Mouse (Mus musculus) hindbrain, embryonic 11.5 days (tissue): ENCODE data around the gene Akap9. TPM values are rescaled to one million over a fixed set of nuclear protein-coding genes. Genes with fewer than 3 reads are reported as not detected.
"Not testable (repeated sequence)": the region's sequence is repeated elsewhere in the genome, so short reads cannot be mapped to it uniquely, and the experiment has no call there.

Source experiments
- ATAC-seq: fragments of 200-750 bp; cut with Nextera tagmentation; 2 replicates; pipeline ENCODE4 v1.8.0; 2017; ENCODE audit warnings: mild to moderate bottlenecking, moderate TSS enrichment, moderate library complexity; ENCODE audit not compliant: low FRiP score
- DNase-seq: peaks from one replicate; pipeline ENCODE4 v3.0.0-alpha.2; 2015; ENCODE audit warnings: low spot score
- H3K27ac ChIP-seq: fragments of 300-500 bp; sonication (generic); 2 replicates; pipeline ENCODE4 v1.5.1; 2014; ENCODE audit warnings: mild to moderate bottlenecking, low read depth, low read length
- H3K27me3 ChIP-seq: fragments of 300-500 bp; sonication (generic); 2 replicates; pipeline ENCODE4 v1.6.1; 2014; ENCODE audit warnings: mild to moderate bottlenecking, low read length, moderate library complexity, mixed read lengths; ENCODE audit not compliant: control insufficient read depth, insufficient read depth
- H3K36me3 ChIP-seq: fragments of 300-500 bp; sonication (generic); 2 replicates; pipeline ENCODE4 v1.6.1; 2014; ENCODE audit warnings: mild to moderate bottlenecking, low read length, moderate library complexity, mixed read lengths; ENCODE audit not compliant: control insufficient read depth, insufficient read depth
- H3K4me1 ChIP-seq: fragments of 300-500 bp; sonication (generic); replicated peaks from 2 replicates; pipeline ENCODE4 v1.6.1; 2014; ENCODE audit warnings: low read length, mixed read lengths; ENCODE audit not compliant: control insufficient read depth, insufficient read depth
- H3K4me2 ChIP-seq: fragments of 300-500 bp; sonication (generic); replicated peaks from 2 replicates; pipeline ENCODE4 v1.6.1; 2014; ENCODE audit warnings: mild to moderate bottlenecking, low read depth, low read length
- H3K4me3 ChIP-seq: fragments of 300-500 bp; sonication (generic); 2 replicates; pipeline ENCODE4 v1.5.1; 2014; ENCODE audit warnings: low read depth, low read length
- H3K9ac ChIP-seq: fragments of 300-500 bp; sonication (generic); 2 replicates; pipeline ENCODE4 v1.6.1; 2014; ENCODE audit warnings: low read depth, low read length
- H3K9me3 ChIP-seq: fragments of 300-500 bp; sonication (generic); 2 replicates; pipeline ENCODE4 v1.6.1; 2016; ENCODE audit warnings: low read length; ENCODE audit not compliant: control insufficient read depth
- WGBS: fragments of 180-500 bp; shearing (Covaris S2); extraction: QIAGEN DNeasy Blood & Tissue Kit; methylation state at CpG from one replicate; pipeline ENCODE4 v1.1.7; 2014; 5-methylcytosine and 5-hydroxymethylcytosine counted together
- polyA plus RNA-seq: library from polyadenylated mRNA; unstranded; fragments of >200 nt; fragmentation: Nextera tagmentation; extraction: Ambion mirVana; gene quantifications from 2 replicates; pipeline ENCODE4 v1.2.1, GENCODE M21; 2014

Gene Akap9
- polyA plus RNA-seq, 1 experiment from 2014 or later, result 214 TPM

GRCm38 (mm10) chr5:3943169-3943568 lies 15.3 kb downstream of the Akap9 start:
- WGBS, result 66% methylated on average over 4 of the region's 4 CpGs
- not testable (repeated sequence) for H3K4me1 ChIP-seq, H3K4me2 ChIP-seq, H3K27ac ChIP-seq, H3K9me3 ChIP-seq, DNase-seq, ATAC-seq, H3K4me3 ChIP-seq, H3K9ac ChIP-seq, H3K36me3 ChIP-seq, H3K27me3 ChIP-seq

- Histone ChIP-seq H3K27me3 (no peaks in the 10 kb centered on the region), H3K4me1 (no peaks in the 10 kb centered on the region), H3K9ac (no peak overlapping the region), H3K4me2 (no peak overlapping the region), H3K4me3 (no peak overlapping the region), H3K9me3 (no peaks in the 10 kb centered on the region), H3K36me3 (no peaks in the 10 kb centered on the region), H3K27ac (no peak overlapping the region)
- WGBS, result 96% methylated on average over 6 of the region's 6 CpGs
- DNase-seq (no peak), ATAC-seq (no peak)
Measured at GRCm38 (mm10) chr5:3952498-3952897, 24.6 kb downstream of the Akap9 start.

GRCm38 (mm10) chr5:3954541-3954940 lies 26.7 kb downstream of the Akap9 start:
- no peak for DNase-seq
- no peaks in the 10 kb centered on the region; the same call in 1 of the 2 replicates for H3K36me3 ChIP-seq

GRCm38 (mm10) chr5:3961286-3961685 lies 33.4 kb downstream of the Akap9 start:
- DNase-seq (no peak), ATAC-seq (no peak)
- H3K36me3 ChIP-seq, result peaks cover 2% of the 10 kb centered on the region; the same call in 1 of the 2 replicates
- no peaks in the 10 kb centered on the region for H3K4me1 ChIP-seq
- H3K27ac ChIP-seq, result no peak overlapping the region
- no peak overlapping the region for H3K4me3 ChIP-seq
- no peak overlapping the region for H3K4me2 ChIP-seq
- no peaks in the 10 kb centered on the region for H3K9me3 ChIP-seq
- WGBS, result 94% methylated on average over 7 of the region's 7 CpGs
- no peak overlapping the region for H3K9ac ChIP-seq
- no peaks in the 10 kb centered on the region for H3K27me3 ChIP-seq

More at GRCm38 (mm10) chr5:3954541-3954940, 26.7 kb downstream of the Akap9 start:
- Histone ChIP-seq H3K4me2 (no peak overlapping the region), H3K27me3 (no peaks in the 10 kb centered on the region), H3K4me3 (no peak overlapping the region), H3K4me1 (no peaks in the 10 kb centered on the region), H3K9ac (no peak overlapping the region), H3K9me3 (no peaks in the 10 kb centered on the region), H3K27ac (no peak overlapping the region)
- WGBS, result 87% methylated on average over 1 of the region's 1 CpGs
- no peak for ATAC-seq

GRCm38 (mm10) chr5:3968415-3968814 lies 40.6 kb downstream of the Akap9 start:
- no peak for ATAC-seq
- no peak for DNase-seq
- H3K9me3 ChIP-seq, result no peaks in the 10 kb centered on the region
- WGBS, result 91% methylated on average over 9 of the region's 9 CpGs
- no peaks in the 10 kb centered on the region for H3K4me1 ChIP-seq
- H3K4me3 ChIP-seq, result no peak overlapping the region
- H3K9ac ChIP-seq, result no peak overlapping the region
- H3K36me3 ChIP-seq, result peaks cover 5% of the 10 kb centered on the region; the same call in 1 of the 2 replicates
- no peak overlapping the region for H3K4me2 ChIP-seq
- no peaks in the 10 kb centered on the region for H3K27me3 ChIP-seq
- H3K27ac ChIP-seq, result no peak overlapping the region

GRCm38 (mm10) chr5:3969114-3969513 lies 41.3 kb downstream of the Akap9 start:
- Histone ChIP-seq H3K36me3 (peaks cover 5% of the 10 kb centered on the region; the same call in 1 of the 2 replicates), H3K9me3 (no peaks in the 10 kb centered on the region), H3K27ac (no peak overlapping the region), H3K9ac (no peak overlapping the region), H3K4me2 (no peak overlapping the region), H3K4me3 (no peak overlapping the region), H3K4me1 (no peaks in the 10 kb centered on the region), H3K27me3 (no peaks in the 10 kb centered on the region)
- DNase-seq, result no peak
- ATAC-seq, result no peak
- WGBS, result 93% methylated on average over 6 of the region's 6 CpGs

- no peak overlapping the region for H3K9ac ChIP-seq
Measured at GRCm38 (mm10) chr5:3970936-3971335, 43.1 kb downstream of the Akap9 start.

GRCm38 (mm10) chr5:3973764-3974163 lies 45.9 kb downstream of the Akap9 start:
- no peak overlapping the region for H3K4me3 ChIP-seq
- H3K4me1 ChIP-seq, result no peaks in the 10 kb centered on the region
- peaks cover 7% of the 10 kb centered on the region; the same call in 1 of the 2 replicates for H3K36me3 ChIP-seq
- 95% methylated on average over 5 of the region's 5 CpGs for WGBS
- H3K9ac ChIP-seq, result no peak overlapping the region
- no peak overlapping the region for H3K27ac ChIP-seq
- DNase-seq (no peak), ATAC-seq (no peak)
- no peaks in the 10 kb centered on the region for H3K9me3 ChIP-seq
- H3K27me3 ChIP-seq, result no peaks in the 10 kb centered on the region
- H3K4me2 ChIP-seq, result no peak overlapping the region

More at GRCm38 (mm10) chr5:3970936-3971335, 43.1 kb downstream of the Akap9 start:
- H3K4me3 ChIP-seq, result no peak overlapping the region
- no peaks in the 10 kb centered on the region for H3K27me3 ChIP-seq
- no peaks in the 10 kb centered on the region for H3K9me3 ChIP-seq
- WGBS, result 88% methylated on average over 2 of the region's 2 CpGs
- peaks cover 7% of the 10 kb centered on the region; the same call in 1 of the 2 replicates for H3K36me3 ChIP-seq
- no peak for DNase-seq
- H3K4me1 ChIP-seq, result no peaks in the 10 kb centered on the region
- no peak for ATAC-seq
- H3K27ac ChIP-seq, result no peak overlapping the region
- no peak overlapping the region for H3K4me2 ChIP-seq

- H3K4me2 ChIP-seq, result no peak overlapping the region
- no peaks in the 10 kb centered on the region for H3K27me3 ChIP-seq
- H3K4me3 ChIP-seq, result no peak overlapping the region
- 78% methylated on average over 6 of the region's 6 CpGs for WGBS
- no peaks in the 10 kb centered on the region for H3K9me3 ChIP-seq
- H3K4me1 ChIP-seq, result no peaks in the 10 kb centered on the region
- DNase-seq (no peak), ATAC-seq (no peak)
- H3K36me3 ChIP-seq, result peaks cover 2% of the 10 kb centered on the region; the same call in 1 of the 2 replicates
- no peak overlapping the region for H3K9ac ChIP-seq
- H3K27ac ChIP-seq, result no peak overlapping the region
Measured at GRCm38 (mm10) chr5:3974896-3975295, 47.0 kb downstream of the Akap9 start.
